Mouse (Mus musculus) mature B cell (primary cell): Measurements from ENCODE around the gene Zc3h12a.

Experiments used
- in situ Hi-C: fragments of 300-500 bp; cut with MboI; formaldehyde crosslinking; loops from 2 replicates; pipeline ENCODE4 v1.14.3; 2019

Zc3h12a gene

DNA sequence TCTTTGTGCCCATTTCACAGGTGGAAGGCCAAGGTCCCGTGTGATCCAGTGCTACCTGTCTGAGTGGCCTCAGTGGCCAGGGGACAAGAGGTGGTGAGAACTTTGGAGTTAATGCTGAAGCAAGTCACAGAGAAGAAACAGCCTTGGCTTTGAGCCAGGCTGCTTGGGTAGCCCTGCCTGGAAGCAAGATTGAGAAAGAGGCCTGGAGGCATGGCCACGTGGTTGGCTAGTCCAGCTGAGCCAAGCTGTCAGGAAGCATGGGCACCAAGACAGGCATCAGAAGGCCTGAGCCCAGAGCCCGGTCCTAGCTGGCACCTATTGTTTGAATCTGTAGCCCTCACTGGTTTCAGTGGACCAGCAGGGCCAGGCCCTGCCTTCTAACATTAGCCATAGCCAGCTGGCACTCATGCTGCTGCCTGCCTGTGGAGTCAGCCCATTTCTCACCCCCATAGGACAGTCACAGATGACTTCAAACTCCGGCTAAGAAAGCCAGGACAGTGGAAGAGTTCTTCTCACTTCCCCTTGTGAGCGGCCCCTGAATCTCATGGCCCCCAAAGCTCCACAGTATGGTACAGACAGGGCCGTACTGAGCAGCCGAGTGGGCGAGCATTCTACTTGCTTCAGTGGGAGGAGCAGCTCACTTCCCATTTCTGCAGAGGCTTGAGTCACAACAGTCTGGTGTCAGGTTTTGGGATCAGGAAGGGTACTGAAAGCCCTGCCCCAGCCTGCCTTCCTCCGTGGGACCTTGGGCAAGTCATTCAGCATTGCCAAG lies 11.4 kb downstream of the Zc3h12a start:
- in situ Hi-C loops, result loop anchor here (10.0 kb wide), 1 partner anchor 171 kb away; no protein-coding TSS in a partner anchor

- in situ Hi-C loops, result loop anchor here (10.0 kb wide), 1 partner anchor 171 kb away; no protein-coding TSS in a partner anchor
These were observed 11.9 kb downstream of the Zc3h12a start for GRCm38 (mm10) chr4:125115710-125116089.

GRCm38 (mm10) chr4:125115081-125115480 lies 12.6 kb downstream of the Zc3h12a start:
- in situ Hi-C loops, result loop anchor here (10.0 kb wide), 1 partner anchor 170 kb away; no protein-coding TSS in a partner anchor

GRCm38 (mm10) chr4:125114638-125115037 lies 13.0 kb downstream of the Zc3h12a start:
- in situ Hi-C loops, result loop anchor here (10.0 kb wide), 1 partner anchor 170 kb away; no protein-coding TSS in a partner anchor

GRCm38 (mm10) chr4:125105354-125105753 lies 22.3 kb downstream of the Zc3h12a start:
- in situ Hi-C loops, result no loop called here

DNA sequence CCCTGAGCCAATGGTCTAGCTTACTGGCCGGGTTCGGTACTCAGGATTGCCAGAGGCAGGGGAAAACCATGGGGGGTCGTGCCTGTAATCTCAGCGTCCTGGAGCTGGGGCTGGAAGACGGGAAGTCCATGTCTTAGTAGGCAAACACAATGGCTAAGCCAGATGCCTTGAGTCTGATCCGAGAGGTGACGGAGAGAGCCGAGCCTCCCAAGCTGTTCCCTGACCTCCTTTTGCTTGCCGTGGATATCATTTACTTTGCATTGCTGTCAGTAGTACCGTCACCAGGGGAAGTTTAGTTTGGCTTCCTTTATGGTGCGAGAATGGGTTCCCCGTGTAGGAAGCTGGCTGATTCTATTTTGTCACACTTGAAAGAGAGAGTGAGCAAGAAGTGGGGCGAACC lies 26.3 kb downstream of the Zc3h12a start:
- in situ Hi-C loops, result no loop called here

DNA sequence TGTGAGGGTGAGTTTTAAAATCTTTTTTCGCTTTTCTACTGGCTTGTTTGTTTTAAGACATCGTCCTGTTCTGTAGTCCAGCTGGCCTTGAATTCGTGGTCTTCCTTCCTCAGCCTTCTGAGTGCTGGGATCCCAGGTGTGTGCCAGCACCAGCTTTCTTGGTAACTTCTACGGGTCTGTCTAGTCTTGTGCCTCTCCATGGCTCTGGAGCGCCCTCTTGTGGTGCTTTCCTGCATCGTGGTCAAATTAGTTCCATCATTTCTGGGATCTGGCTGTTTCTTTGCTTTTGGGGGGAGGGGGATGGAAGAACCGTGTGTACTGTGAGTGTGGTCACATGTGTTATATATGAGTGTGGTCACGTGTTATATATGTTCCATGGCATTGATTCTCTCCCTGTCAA lies 28.2 kb downstream of the Zc3h12a start:
- in situ Hi-C loops, result no loop called here

- in situ Hi-C loops, result no loop called here
These were observed 30.2 kb downstream of the Zc3h12a start for GRCm38 (mm10) chr4:125097412-125097811.

DNA sequence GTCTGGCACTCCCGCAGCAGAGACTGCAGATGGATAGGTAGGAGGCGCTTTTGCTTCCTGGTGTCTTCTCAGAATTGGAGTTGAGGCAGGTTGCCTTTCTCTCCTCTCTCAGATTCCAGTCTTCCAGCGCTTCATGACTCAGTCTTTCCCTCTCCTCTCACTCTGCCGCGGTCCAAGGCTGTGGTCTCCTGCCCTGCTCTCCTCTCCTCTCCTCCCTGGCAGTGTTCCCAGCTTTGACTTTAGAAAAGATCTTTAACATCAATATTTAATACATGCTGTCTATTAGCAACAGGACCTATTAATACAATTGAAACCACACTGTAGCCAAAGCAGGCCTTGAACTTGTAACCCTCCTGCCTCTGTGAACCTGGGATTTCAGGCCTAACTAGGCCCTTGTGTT lies 31.6 kb downstream of the Zc3h12a start:
- in situ Hi-C loops, result no loop called here

- in situ Hi-C loops, result no loop called here
These were observed 34.6 kb downstream of the Zc3h12a start for GRCm38 (mm10) chr4:125093031-125093430.

DNA sequence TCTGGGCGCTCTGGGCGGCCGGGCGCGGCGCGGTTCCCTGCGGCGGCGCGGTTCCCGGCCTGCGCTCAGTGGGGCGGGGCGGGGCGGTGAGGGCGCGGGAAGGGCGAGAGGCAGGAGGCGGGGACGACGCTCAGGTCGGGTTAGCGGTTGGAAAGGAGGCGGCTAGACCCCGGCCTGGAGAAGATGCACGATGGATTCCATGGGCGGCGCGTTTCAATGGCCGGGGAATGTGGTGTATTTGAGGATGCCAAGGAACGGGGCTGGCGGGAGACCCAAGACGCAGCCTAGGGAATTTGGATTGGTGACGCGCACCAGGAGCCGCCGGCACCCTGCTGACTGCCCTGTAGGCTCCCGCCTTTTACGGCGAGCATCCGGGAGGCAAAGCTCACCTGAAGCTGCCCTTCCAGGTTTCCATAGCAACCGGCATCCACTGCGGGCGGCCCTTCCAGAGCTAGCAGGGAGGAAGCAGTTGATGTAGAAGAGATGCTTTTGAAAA lies 42.2 kb downstream of the Zc3h12a start:
- in situ Hi-C loops, result no loop called here

DNA sequence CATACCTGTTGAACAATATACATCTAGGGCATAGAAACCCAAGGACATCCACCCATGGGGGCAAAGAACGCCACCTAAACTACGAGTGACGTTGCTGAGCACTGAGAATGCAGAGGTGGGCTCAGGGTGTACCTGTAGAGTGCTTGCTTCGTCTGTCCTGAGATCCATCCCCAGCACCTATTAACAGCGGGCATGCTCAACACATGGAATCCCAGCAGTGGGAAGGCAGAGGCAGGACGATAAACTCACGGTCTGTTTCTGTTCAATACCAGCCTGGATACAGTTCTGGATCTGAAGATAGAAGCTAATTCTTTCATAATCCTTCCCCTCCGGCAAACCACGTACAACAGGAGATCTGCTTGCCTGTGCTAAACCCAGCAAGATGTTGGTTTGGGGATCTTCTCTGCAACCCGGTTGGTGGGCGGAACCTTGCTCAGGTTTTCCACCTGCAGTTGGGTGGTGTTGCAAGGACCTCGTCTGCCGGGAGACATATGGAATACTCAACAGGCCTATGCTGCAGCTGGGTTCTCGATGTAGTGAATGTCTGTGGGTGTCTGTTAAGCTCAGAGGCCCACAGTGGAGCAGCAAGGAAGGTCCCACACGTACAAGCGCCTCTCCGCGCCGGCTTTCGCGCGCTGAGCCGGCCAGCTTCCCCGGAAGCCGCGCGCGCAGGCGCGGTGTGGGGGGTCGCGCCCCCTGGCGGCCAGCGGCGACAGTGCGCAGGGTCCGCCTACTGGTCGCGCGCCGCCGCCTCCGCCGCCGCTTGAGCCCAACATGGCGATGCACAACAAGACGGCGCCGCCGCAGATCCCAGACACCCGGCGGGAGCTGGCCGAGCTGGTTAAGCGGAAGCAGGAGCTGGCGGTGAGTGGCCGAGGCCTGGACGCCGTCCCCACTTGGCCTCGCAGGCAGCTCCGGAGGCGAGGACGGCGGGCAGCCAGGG lies 43.0 kb downstream of the Zc3h12a start, which contains the start of gene Meaf6:
Gene Meaf6, plus strand, starts transcription at position 732 of the 943 bp plus-strand sequence.
- in situ Hi-C loops, result no loop called here

DNA sequence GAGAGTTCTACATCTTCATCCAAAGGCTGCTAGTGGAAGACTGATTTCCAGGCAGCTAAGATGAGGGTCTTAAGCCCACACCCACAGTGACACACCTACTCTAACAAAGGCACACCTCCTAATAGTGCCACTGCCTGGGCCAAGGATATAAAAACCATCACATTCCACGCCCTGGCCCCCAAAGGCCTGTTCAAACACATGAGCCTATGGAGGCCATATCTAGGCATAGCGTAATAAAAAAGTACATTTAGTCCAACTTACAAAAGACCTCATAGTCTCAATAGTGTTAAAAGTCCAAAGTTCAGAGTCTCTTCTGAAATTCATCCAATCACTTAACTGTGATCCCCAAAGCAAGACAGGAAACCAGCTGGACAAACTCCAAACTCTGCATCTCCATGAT lies 48.9 kb downstream of the Zc3h12a start:
- in situ Hi-C loops, result no loop called here

DNA sequence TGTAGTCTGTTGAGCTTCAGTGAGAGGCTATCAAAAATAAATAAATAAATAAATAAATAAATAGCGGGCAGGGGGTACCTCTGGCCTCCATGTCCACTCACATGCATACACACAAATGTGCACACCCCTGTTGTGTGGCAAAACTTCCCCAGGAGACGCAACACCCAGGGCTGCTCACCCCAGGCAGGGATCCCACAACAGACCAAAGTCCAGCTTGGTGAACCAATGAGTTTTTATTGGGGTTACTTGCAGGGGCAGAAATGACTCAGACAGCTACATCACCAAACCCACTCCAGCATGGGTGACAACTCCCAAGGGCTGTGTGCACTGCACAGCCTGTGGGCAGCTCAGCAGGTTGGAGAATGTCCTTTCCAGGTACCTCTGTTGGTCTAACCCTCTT lies 49.9 kb downstream of the Zc3h12a start:
- in situ Hi-C loops, result no loop called here
